In genomic region chr11:64168626-64169025, GRCm38 (mm10) we compare ENCODE assay signal across 10 mouse cellular contexts.
A peak's percentile ranks its signal among the peaks of the same experiment; 100 is the strongest.
DNase-seq lines count a peak whose midpoint lies in the region; ATAC-seq and TF ChIP-seq lines count a peak whose summit lies in the region.
"Had no signal": no experiment of that assay in that cellular context is flagged by ENCODE, and none has a peak within 500 bp of the region (broad histone marks: within the 10 kb centered on the region; RNA-seq: fewer than 3 reads in every experiment).

No protein-coding gene starts in this region.

- H3K4me1 ChIP-seq in thymus, adult 2 months (replicated peaks; ENCODE audit: control insufficient read depth, insufficient read depth, low read length): no peaks in the 10 kb centered on the region

- DNase-seq in left cerebral cortex, postnatal 25 days (ENCODE audit: low spot score in 2 of 2): peak; percentile 6 to 27
- no peak for DNase-seq in left cerebral cortex, adult 11 months (ENCODE audit: low spot score)
- peak; percentile 44 for DNase-seq in NIH3T3 (ENCODE audit: low read depth)
- peak; percentile 76 for DNase-seq in adrenal gland, adult 2 months
- DNase-seq in layer of hippocampus, adult 9-10 months (ENCODE audit: low spot score): peak; percentile 5
- no peak for DNase-seq in thymus, adult 2 months
- DNase-seq in natural killer cell, adult 2 months (ENCODE audit: low spot score in 2 of 2): no peak

- WGBS in thymus, adult 2 months: 85% methylated on average over 8 of the region's 8 CpGs

- intact Hi-C loops in left cerebral cortex, postnatal 25 days (cut with DNase I): no loop called here

- H3K36me3 ChIP-seq in thymus, adult 2 months (ENCODE audit: control insufficient read depth, insufficient read depth, low read length): no peaks in the 10 kb centered on the region
- H3K36me3 ChIP-seq: embryonic facial prominence, embryonic 12.5 days; limb, embryonic 13.5 days had no signal

- no peaks in the 10 kb centered on the region for H3K27me3 ChIP-seq in thymus, adult 2 months (ENCODE audit: control insufficient read depth, insufficient read depth, low read length)
- H3K27me3 ChIP-seq: embryonic facial prominence, embryonic 12.5 days had no signal

- ATAC-seq in inflammation-experienced regulatory T-cells, adult 6 months: no peak

- TF ChIP-seq POLR2A in thymus, adult 2 months (IDR thresholded peaks at IDR 0.05; ENCODE audit: control insufficient read depth, extremely low read depth, insufficient read depth, low read length, poor library complexity): no peak

- no peak for TF ChIP-seq CTCF in thymus, adult 2 months (IDR thresholded peaks at IDR 0.05; ENCODE audit: borderline replicate concordance, control insufficient read depth, extremely low read depth, insufficient read depth, low read length, poor library complexity)

- no peak overlapping the region for H3K27ac ChIP-seq in thymus, adult 2 months (ENCODE audit: control insufficient read depth, insufficient read depth, low read length)
- H3K27ac ChIP-seq: embryonic facial prominence, embryonic 12.5 days; limb, embryonic 13.5 days had no signal

- no peak overlapping the region for H3K4me3 ChIP-seq in thymus, adult 2 months (ENCODE audit: control insufficient read depth, insufficient read depth, low read length)
- H3K4me3 ChIP-seq: embryonic facial prominence, embryonic 12.5 days; limb, embryonic 13.5 days had no signal

Comparison
In these comparisons a context has a peak if more than half of its experiments do, and no peak if none do; other contexts are left out.
1. DNase-seq: peak in left cerebral cortex, postnatal 25 days (2 of 2), NIH3T3 (single experiment), adrenal gland, adult 2 months (single experiment) and layer of hippocampus, adult 9-10 months (single experiment); none in left cerebral cortex, adult 11 months (single experiment), thymus, adult 2 months (single experiment) and natural killer cell, adult 2 months (0 of 2).